Comparison of ENCODE assay signal across 11 mouse cellular contexts in genomic region chr11:116589020-116589531, GRCm38 (mm10). TPM values are rescaled to one million over a fixed set of nuclear protein-coding genes. Genes with fewer than 3 reads are reported as not detected.
A peak's percentile ranks its signal among the peaks of the same experiment; 100 is the strongest.
DNase-seq lines count a peak whose midpoint lies in the region; ATAC-seq lines count a peak whose summit lies in the region.
"Had no signal": no experiment of that assay in that cellular context is flagged by ENCODE, and none has a peak within 500 bp of the region (broad histone marks: within the 10 kb centered on the region; RNA-seq: fewer than 3 reads in every experiment).

No protein-coding gene starts in this region.

- 0 out of 2 replicates have a peak overlapping the region, but pooled peaks have one; percentile 7 for H3K9ac ChIP-seq in limb, embryonic 15.5 days
- no peak overlapping the region for H3K9ac ChIP-seq in embryonic facial prominence, embryonic 14.5 days (ENCODE audit: low read depth, low read length)
- H3K9ac ChIP-seq in hindbrain, embryonic 16.5 days (ENCODE audit: low read depth, low read length) = peak overlapping the region; percentile 53
- no peak overlapping the region for H3K9ac ChIP-seq in neural tube, embryonic 15.5 days (replicated peaks)

- H3K36me3 ChIP-seq in limb, embryonic 15.5 days = no peaks in the 10 kb centered on the region
- H3K36me3 ChIP-seq in limb, embryonic 10.5 days = no peaks in the 10 kb centered on the region
- H3K36me3 ChIP-seq in embryonic facial prominence, embryonic 14.5 days (ENCODE audit: control insufficient read depth, insufficient read depth, low read length) = no peaks in the 10 kb centered on the region
- no peaks in the 10 kb centered on the region for H3K36me3 ChIP-seq in hindbrain, embryonic 16.5 days (ENCODE audit: control insufficient read depth, insufficient read depth, low read length)
- H3K36me3 ChIP-seq in neural tube, embryonic 15.5 days = no peaks in the 10 kb centered on the region

- no peak for DNase-seq in limb, embryonic 10.5 days (ENCODE audit: low spot score)
- DNase-seq in embryonic facial prominence, embryonic 14.5 days (ENCODE audit: low spot score) = peak; percentile 74
- DNase-seq in lung, adult 18-20 months = no peak
- DNase-seq in layer of hippocampus, postnatal 14 days (ENCODE audit: low spot score in 2 of 2) = no peak
- DNase-seq: cerebellum, postnatal 14 days; kidney, adult 9 months had no signal

- no peak overlapping the region for H3K27ac ChIP-seq in limb, embryonic 15.5 days
- no peak overlapping the region for H3K27ac ChIP-seq in limb, embryonic 10.5 days
- no peak overlapping the region for H3K27ac ChIP-seq in embryonic facial prominence, embryonic 14.5 days (replicated peaks; ENCODE audit: low read depth, low read length)
- peak overlapping the region; percentile 63; the same call in 1 of the 2 replicates for H3K27ac ChIP-seq in hindbrain, embryonic 16.5 days (ENCODE audit: low read depth, low read length)
- no peak overlapping the region for H3K27ac ChIP-seq in neural tube, embryonic 15.5 days (replicated peaks)

- no peak overlapping the region for H3K4me2 ChIP-seq in limb, embryonic 15.5 days
- H3K4me2 ChIP-seq in embryonic facial prominence, embryonic 14.5 days (ENCODE audit: low read depth, low read length) = peak overlapping the region; percentile 3; the same call in 1 of the 2 replicates
- peak overlapping the region; percentile 34 for H3K4me2 ChIP-seq in hindbrain, embryonic 16.5 days (ENCODE audit: low read length)
- peak overlapping the region; percentile 24 for H3K4me2 ChIP-seq in neural tube, embryonic 15.5 days

- no peaks in the 10 kb centered on the region for H3K9me3 ChIP-seq in limb, embryonic 15.5 days
- H3K9me3 ChIP-seq in limb, embryonic 10.5 days (replicated peaks) = no peaks in the 10 kb centered on the region
- H3K9me3 ChIP-seq in embryonic facial prominence, embryonic 14.5 days (ENCODE audit: control insufficient read depth, low read length) = no peaks in the 10 kb centered on the region
- no peaks in the 10 kb centered on the region for H3K9me3 ChIP-seq in hindbrain, embryonic 16.5 days (ENCODE audit: control insufficient read depth, low read length)
- no peaks in the 10 kb centered on the region for H3K9me3 ChIP-seq in neural tube, embryonic 15.5 days (replicated peaks)

- H3K27me3 ChIP-seq in limb, embryonic 15.5 days = peaks cover 3% of the 10 kb centered on the region; the same call in 1 of the 2 replicates
- peaks cover 22% of the 10 kb centered on the region for H3K27me3 ChIP-seq in limb, embryonic 10.5 days (ENCODE audit: low read depth, poor library complexity, severe bottlenecking)
- no peaks in the 10 kb centered on the region for H3K27me3 ChIP-seq in embryonic facial prominence, embryonic 14.5 days (replicated peaks; ENCODE audit: control insufficient read depth, insufficient read depth, low read length)
- no peaks in the 10 kb centered on the region for H3K27me3 ChIP-seq in hindbrain, embryonic 16.5 days (replicated peaks; ENCODE audit: control insufficient read depth, insufficient read depth, low read length)
- no peaks in the 10 kb centered on the region for H3K27me3 ChIP-seq in neural tube, embryonic 15.5 days (replicated peaks)

- peaks cover 28% of the 10 kb centered on the region for H3K4me1 ChIP-seq in limb, embryonic 15.5 days
- H3K4me1 ChIP-seq in limb, embryonic 10.5 days = peaks cover 39% of the 10 kb centered on the region
- peaks cover 9% of the 10 kb centered on the region; the same call in 1 of the 2 replicates for H3K4me1 ChIP-seq in embryonic facial prominence, embryonic 14.5 days (ENCODE audit: control insufficient read depth, insufficient read depth, low read length)
- H3K4me1 ChIP-seq in hindbrain, embryonic 16.5 days (ENCODE audit: control insufficient read depth, insufficient read depth, low read depth, low read length) = peaks cover 15% of the 10 kb centered on the region
- peaks cover 26% of the 10 kb centered on the region for H3K4me1 ChIP-seq in neural tube, embryonic 15.5 days

- H3K4me3 ChIP-seq in limb, embryonic 15.5 days = no peak overlapping the region
- no peak overlapping the region for H3K4me3 ChIP-seq in limb, embryonic 10.5 days
- no peak overlapping the region for H3K4me3 ChIP-seq in embryonic facial prominence, embryonic 14.5 days (ENCODE audit: low read depth, low read length)
- H3K4me3 ChIP-seq in hindbrain, embryonic 16.5 days (ENCODE audit: low read length) = no peak overlapping the region
- H3K4me3 ChIP-seq in neural tube, embryonic 15.5 days (replicated peaks) = no peak overlapping the region

- WGBS in limb, embryonic 15.5 days = 23% methylated on average over 14 of the region's 14 CpGs
- 44% methylated on average over 14 of the region's 14 CpGs for WGBS in limb, embryonic 10.5 days
- WGBS in embryonic facial prominence, embryonic 14.5 days = 16% methylated on average over 14 of the region's 14 CpGs
- 15% methylated on average over 14 of the region's 14 CpGs for WGBS in hindbrain, embryonic 16.5 days
- 16% methylated on average over 14 of the region's 14 CpGs for WGBS in neural tube, embryonic 15.5 days

- ATAC-seq in limb, embryonic 15.5 days (ENCODE audit: insufficient number of reproducible peaks, low FRiP score, low TSS enrichment, low read depth) = no peak
- peak; percentile 64 for ATAC-seq in embryonic facial prominence, embryonic 14.5 days (ENCODE audit: low read depth)
- 0 out of 2 replicates have a peak, but pooled peaks have one; percentile 12 for ATAC-seq in hindbrain, embryonic 16.5 days
- ATAC-seq in neural tube, embryonic 15.5 days (ENCODE audit: low FRiP score) = no peak
- ATAC-seq: CD4-positive, CD25-positive, alpha-beta regulatory T cell, adult 4 months had no signal

RNA-seq across cellular contexts. Expression of gene Aanat, which starts 2.8 kb away (rescaled TPM):
- not detected in 2 replicates for polyA plus RNA-seq in limb, embryonic 15.5 days (2015; fragmentation: Nextera tagmentation; extraction: Ambion mirVana)
- polyA plus RNA-seq in limb, embryonic 10.5 days (2016; fragmentation: Nextera tagmentation; extraction: Ambion mirVana) = not detected in 2 replicates
- not detected in 2 replicates for polyA plus RNA-seq in embryonic facial prominence, embryonic 14.5 days (2014; fragmentation: Nextera tagmentation; extraction: Ambion mirVana)
- 0.51 and 0.55 TPM in 2 replicates for polyA plus RNA-seq in hindbrain, embryonic 16.5 days (2015; fragmentation: Nextera tagmentation; extraction: Ambion mirVana)
- polyA plus RNA-seq in neural tube, embryonic 15.5 days (2015; fragmentation: Nextera tagmentation; extraction: Ambion mirVana) = 0.34 and 0.49 TPM in 2 replicates
- total RNA-seq in layer of hippocampus, postnatal 14 days (2021) = under 1 TPM; 0.39 to 0.76 TPM
- total RNA-seq: megakaryocyte, adult 5-6 weeks had no signal
- polyA plus RNA-seq: CD4-positive, CD25-positive, alpha-beta regulatory T cell, adult 4 months had no signal

RNA-seq across cellular contexts. Expression of gene Ube2o, which starts 7.8 kb away (rescaled TPM):
- 9.7 and 10.1 TPM in 2 replicates for polyA plus RNA-seq in limb, embryonic 15.5 days (2015; fragmentation: Nextera tagmentation; extraction: Ambion mirVana)
- polyA plus RNA-seq in limb, embryonic 10.5 days (2016; fragmentation: Nextera tagmentation; extraction: Ambion mirVana) = 12.7 and 16.4 TPM in 2 replicates
- polyA plus RNA-seq in embryonic facial prominence, embryonic 14.5 days (2014; fragmentation: Nextera tagmentation; extraction: Ambion mirVana) = 15.4 and 17.4 TPM in 2 replicates
- 16.4 and 16.6 TPM in 2 replicates for polyA plus RNA-seq in hindbrain, embryonic 16.5 days (2015; fragmentation: Nextera tagmentation; extraction: Ambion mirVana)
- polyA plus RNA-seq in neural tube, embryonic 15.5 days (2015; fragmentation: Nextera tagmentation; extraction: Ambion mirVana) = 19.2 and 32.4 TPM in 2 replicates
- total RNA-seq in layer of hippocampus, postnatal 14 days (2021) = 100 to 1,000 TPM; 104 to 108 TPM

RNA-seq across cellular contexts. Expression of gene Rhbdf2, which starts 37.7 kb away (rescaled TPM):
- polyA plus RNA-seq in limb, embryonic 15.5 days (2015; fragmentation: Nextera tagmentation; extraction: Ambion mirVana) = 7.1 and 8.2 TPM in 2 replicates
- polyA plus RNA-seq in limb, embryonic 10.5 days (2016; fragmentation: Nextera tagmentation; extraction: Ambion mirVana) = 4.4 and 5.2 TPM in 2 replicates
- polyA plus RNA-seq in embryonic facial prominence, embryonic 14.5 days (2014; fragmentation: Nextera tagmentation; extraction: Ambion mirVana) = 3.6 and 4.4 TPM in 2 replicates
- 1.7 and 2.1 TPM in 2 replicates for polyA plus RNA-seq in hindbrain, embryonic 16.5 days (2015; fragmentation: Nextera tagmentation; extraction: Ambion mirVana)
- polyA plus RNA-seq in neural tube, embryonic 15.5 days (2015; fragmentation: Nextera tagmentation; extraction: Ambion mirVana) = 1.4 and 4.0 TPM in 2 replicates
- total RNA-seq in layer of hippocampus, postnatal 14 days (2021) = 1 to 10 TPM; 1.6 to 1.7 TPM

RNA-seq across cellular contexts. Expression of gene Sphk1, which starts 58.4 kb away (rescaled TPM):
- polyA plus RNA-seq in limb, embryonic 15.5 days (2015; fragmentation: Nextera tagmentation; extraction: Ambion mirVana) = 7.7 and 11.2 TPM in 2 replicates
- polyA plus RNA-seq in limb, embryonic 10.5 days (2016; fragmentation: Nextera tagmentation; extraction: Ambion mirVana) = 0.30 and 0.54 TPM in 2 replicates
- 7.8 and 8.4 TPM in 2 replicates for polyA plus RNA-seq in embryonic facial prominence, embryonic 14.5 days (2014; fragmentation: Nextera tagmentation; extraction: Ambion mirVana)
- 10.7 and 13.9 TPM in 2 replicates for polyA plus RNA-seq in hindbrain, embryonic 16.5 days (2015; fragmentation: Nextera tagmentation; extraction: Ambion mirVana)
- 2.8 and 4.5 TPM in 2 replicates for polyA plus RNA-seq in neural tube, embryonic 15.5 days (2015; fragmentation: Nextera tagmentation; extraction: Ambion mirVana)
- total RNA-seq in layer of hippocampus, postnatal 14 days (2021) = 1 to 10 TPM; 2.2 TPM

Comparison
In these comparisons a context has a peak if more than half of its experiments do, and no peak if none do; other contexts are left out.
1. ATAC-seq: peak in embryonic facial prominence, embryonic 14.5 days (single experiment) and hindbrain, embryonic 16.5 days (single experiment); none in limb, embryonic 15.5 days (single experiment) and neural tube, embryonic 15.5 days (single experiment).
2. H3K9ac ChIP-seq: peak in limb, embryonic 15.5 days (single experiment) and hindbrain, embryonic 16.5 days (single experiment); none in embryonic facial prominence, embryonic 14.5 days (single experiment) and neural tube, embryonic 15.5 days (single experiment).